Mouse (Mus musculus): ENCODE data around the gene Bcl3. TPM values are rescaled to one million over a fixed set of nuclear protein-coding genes. Genes with fewer than 3 reads are reported as not detected.

The Bcl3 gene
- total and polyA plus RNA-seq, 3 experiments: 3.2 to 25.2 (median 15.8) TPM

GRCm38 (mm10) chr7:19823256-19824181 is 949 bp upstream of the Bcl3 start (continued):
- TF ChIP-seq IRF4 (IDR thresholded peaks at IDR 0.05; ENCODE audit: low read depth, low read length) (0 out of 2 replicates have a peak, but pooled peaks have one; percentile 21), RAD21 (IDR thresholded peaks at IDR 0.05; ENCODE audit: low read depth, low read length) (no peak), RCOR1 (conservative IDR thresholded peaks at IDR 0.05; ENCODE audit: low read depth, low read length) (no peak), CHD1 (IDR thresholded peaks at IDR 0.05; ENCODE audit: low read depth, low read length) (peak; percentile 50; the same call in 1 of the 2 replicates), UBTF (IDR thresholded peaks at IDR 0.05; ENCODE audit: low read depth, low read length) (0 out of 2 replicates have a peak, but pooled peaks have one; percentile 28), POLR2A (IDR thresholded peaks at IDR 0.05; ENCODE audit: low read depth, low read length) (no peak), E2F4 (IDR thresholded peaks at IDR 0.05; ENCODE audit: insufficient replicate concordance, low read depth, low read length) (no peak), MXI1 (IDR thresholded peaks at IDR 0.05; ENCODE audit: low read depth, low read length) (no peak), CHD2 (IDR thresholded peaks at IDR 0.05; ENCODE audit: low read length) (peak; percentile 37; the same call in 1 of the 2 replicates), USF2 (conservative IDR thresholded peaks at IDR 0.05; ENCODE audit: low read depth, low read length) (no peak)

GRCm38 (mm10) chr7:19822193-19822592 is 377 bp downstream of the Bcl3 start:
- peaks cover 34% of the 10 kb centered on the region for H3K79me2 ChIP-seq (replicated peaks; ENCODE audit: control insufficient read depth, extremely low read depth, insufficient read depth, poor library complexity, severe bottlenecking)
- peaks cover 30 to 59% of the 10 kb centered on the region in 2 experiments for H3K4me1 ChIP-seq (ENCODE audit: control insufficient read depth in 1 of 2, insufficient read depth in 2 of 2)
- peak overlapping the region; percentile 93 for H3K9ac ChIP-seq (ENCODE audit: insufficient read depth, low read depth)
- H3K9me3 ChIP-seq (replicated peaks; ENCODE audit: low read length): peaks cover 5% of the 10 kb centered on the region
- peak overlapping the region; percentile 72 to 92 (median 82) for H3K4me3 ChIP-seq (replicated peaks in 1 of 3; ENCODE audit: low read depth in 2 of 3, low read length in 2 of 3, poor library complexity in 1 of 3)
- H3K27ac ChIP-seq (ENCODE audit: insufficient read depth, low read depth): peak overlapping the region; percentile 88
- peak overlapping the region; percentile 77 for H3K4me2 ChIP-seq (ENCODE audit: insufficient read depth, low read depth, poor library complexity, severe bottlenecking)
- dilution Hi-C loops (cut with MboI; ENCODE audit: extremely low pct_ligation_motif_present, extremely low pct_unique_long_range_greater_than_20kb, low sequenced_read_pairs) (no loop called here), in situ Hi-C loops (cut with MboI; ENCODE audit: low pct_ligation_motif_present, low pct_unique_long_range_greater_than_20kb, low sequenced_read_pairs) (no loop called here)
- DNase-seq (ENCODE audit: extremely low read depth): no peak
- no peak for TF ChIP-seq IRF4 (IDR thresholded peaks at IDR 0.05; ENCODE audit: low read depth, low read length)
- TF ChIP-seq GABPA (IDR thresholded peaks at IDR 0.05; ENCODE audit: insufficient replicate concordance, low read depth, low read length): no peak
- no peak for TF ChIP-seq NELFE (IDR thresholded peaks at IDR 0.05; ENCODE audit: low read depth, low read length)
- no peak for TF ChIP-seq CTCF (conservative IDR thresholded peaks at IDR 0.05 in 1 of 2, IDR thresholded peaks at IDR 0.05 in 1 of 2; ENCODE audit: low read depth in 2 of 2, low read length in 2 of 2)
- H3K36me3 ChIP-seq (replicated peaks in 1 of 2; ENCODE audit: control insufficient read depth in 1 of 2, insufficient read depth in 1 of 2, low read length in 1 of 2): peaks cover 16 to 31% of the 10 kb centered on the region in 2 experiments
- no peaks in the 10 kb centered on the region for H3K27me3 ChIP-seq (replicated peaks)

GRCm38 (mm10) chr7:19821633-19822032 is 937 bp downstream of the Bcl3 start:
- Histone ChIP-seq H3K27me3 (replicated peaks) (no peaks in the 10 kb centered on the region), H3K4me3 (replicated peaks in 1 of 3; ENCODE audit: low read depth in 2 of 3, low read length in 2 of 3, poor library complexity in 1 of 3) (peak overlapping the region; percentile 72 to 92 (median 82)), H3K4me2 (ENCODE audit: insufficient read depth, low read depth, poor library complexity, severe bottlenecking) (peak overlapping the region; percentile 77), H3K9ac (ENCODE audit: insufficient read depth, low read depth) (peak overlapping the region; percentile 93), H3K36me3 (replicated peaks in 1 of 2; ENCODE audit: control insufficient read depth in 1 of 2, insufficient read depth in 1 of 2, low read length in 1 of 2) (peaks cover 16 to 31% of the 10 kb centered on the region in 2 experiments), H3K4me1 (ENCODE audit: control insufficient read depth in 1 of 2, insufficient read depth in 2 of 2) (peaks cover 30 to 57% of the 10 kb centered on the region in 2 experiments), H3K79me2 (replicated peaks; ENCODE audit: control insufficient read depth, extremely low read depth, insufficient read depth, poor library complexity, severe bottlenecking) (peaks cover 34% of the 10 kb centered on the region), H3K27ac (ENCODE audit: insufficient read depth, low read depth) (peak overlapping the region; percentile 88), H3K9me3 (replicated peaks; ENCODE audit: low read length) (peaks cover 5% of the 10 kb centered on the region)
- dilution Hi-C loops (cut with MboI; ENCODE audit: extremely low pct_ligation_motif_present, extremely low pct_unique_long_range_greater_than_20kb, low sequenced_read_pairs) (no loop called here), in situ Hi-C loops (cut with MboI; ENCODE audit: low pct_ligation_motif_present, low pct_unique_long_range_greater_than_20kb, low sequenced_read_pairs) (no loop called here)
- no peak for DNase-seq (ENCODE audit: extremely low read depth)
- TF ChIP-seq MAFK (IDR thresholded peaks at IDR 0.05; ENCODE audit: insufficient replicate concordance, low read length) (no peak), CTCF (conservative IDR thresholded peaks at IDR 0.05 in 1 of 2, IDR thresholded peaks at IDR 0.05 in 1 of 2; ENCODE audit: low read depth in 2 of 2, low read length in 2 of 2) (no peak), UBTF (IDR thresholded peaks at IDR 0.05; ENCODE audit: low read depth, low read length) (no peak), MAX (IDR thresholded peaks at IDR 0.05; ENCODE audit: low read length) (no peak), MYC (IDR thresholded peaks at IDR 0.05; ENCODE audit: low read depth, low read length) (no peak), GABPA (IDR thresholded peaks at IDR 0.05; ENCODE audit: insufficient replicate concordance, low read depth, low read length) (no peak), RAD21 (IDR thresholded peaks at IDR 0.05; ENCODE audit: low read depth, low read length) (no peak), MXI1 (IDR thresholded peaks at IDR 0.05; ENCODE audit: low read depth, low read length) (no peak), ELF1 (IDR thresholded peaks at IDR 0.05; ENCODE audit: low read depth, low read length) (no peak), POLR2A (IDR thresholded peaks at IDR 0.05; ENCODE audit: low read depth, low read length) (no peak), MAZ (IDR thresholded peaks at IDR 0.05; ENCODE audit: low read depth, low read length) (no peak), ETS1 (conservative IDR thresholded peaks at IDR 0.05; ENCODE audit: low read depth, low read length) (no peak), E2F4 (IDR thresholded peaks at IDR 0.05; ENCODE audit: insufficient replicate concordance, low read depth, low read length) (no peak), TCF12 (IDR thresholded peaks at IDR 0.05; ENCODE audit: low read depth, low read length) (no peak), ZMIZ1 (IDR thresholded peaks at IDR 0.05; ENCODE audit: low read depth, low read length) (no peak), POLR2AphosphoS2 (IDR thresholded peaks at IDR 0.05; ENCODE audit: low read depth, low read length) (no peak)

Measured in CH12.LX (cell line).